11 mouse cellular contexts compared by ENCODE assay signal in genomic region chr2:10121826-10122225, GRCm38 (mm10). TPM values are rescaled to one million over a fixed set of nuclear protein-coding genes. Genes with fewer than 3 reads are reported as not detected.
"Had no signal": no experiment of that assay in that cellular context is flagged by ENCODE, and none has a peak within 500 bp of the region (broad histone marks: within the 10 kb centered on the region; RNA-seq: fewer than 3 reads in every experiment).

No protein-coding gene starts in this region.

- DNase-seq: kidney, postnatal 25 days; liver; liver, embryonic 13.5 days; liver, postnatal 0 days; lung, postnatal 14 days; thymus, adult 18-20 months; thymus, postnatal 14 days had no signal

- H3K27me3 ChIP-seq: limb, embryonic 12.5 days; liver, embryonic 13.5 days; lung, embryonic 15.5 days; midbrain, embryonic 12.5 days had no signal

- H3K4me2 ChIP-seq: limb, embryonic 12.5 days; liver, embryonic 13.5 days; lung, embryonic 15.5 days; midbrain, embryonic 12.5 days had no signal

- H3K4me1 ChIP-seq: limb, embryonic 12.5 days; liver, embryonic 13.5 days; lung, embryonic 15.5 days; midbrain, embryonic 12.5 days had no signal

- H3K4me3 ChIP-seq: limb, embryonic 12.5 days; liver, embryonic 13.5 days; lung, embryonic 15.5 days; midbrain, embryonic 12.5 days had no signal

- H3K9me3 ChIP-seq: limb, embryonic 12.5 days; liver, embryonic 13.5 days; lung, embryonic 15.5 days; midbrain, embryonic 12.5 days had no signal

- ATAC-seq: liver, postnatal 0 days had no signal

- H3K9ac ChIP-seq: limb, embryonic 12.5 days; liver, embryonic 13.5 days; liver, postnatal 0 days; lung, embryonic 15.5 days; midbrain, embryonic 12.5 days had no signal

- H3K27ac ChIP-seq: limb, embryonic 12.5 days; liver, embryonic 13.5 days; lung, embryonic 15.5 days; midbrain, embryonic 12.5 days had no signal

- H3K36me3 ChIP-seq: limb, embryonic 12.5 days; lung, embryonic 15.5 days; midbrain, embryonic 12.5 days had no signal

RNA-seq across cellular contexts. Expression of gene Itih2, which starts 9.4 kb away (rescaled TPM):
- total RNA-seq: megakaryocyte-erythroid progenitor cell, adult 5-6 weeks had no signal
